8 mouse cellular contexts compared by ENCODE assay signal in genomic region chr1:181860659-181861058, GRCm38 (mm10). TPM values are rescaled to one million over a fixed set of nuclear protein-coding genes. Genes with fewer than 3 reads are reported as not detected.
DNase-seq lines count a peak whose midpoint lies in the region; ATAC-seq and TF ChIP-seq lines count a peak whose summit lies in the region.

No protein-coding gene starts in this region.

- H3K27me3 ChIP-seq in intestine, postnatal 0 days (replicated peaks; ENCODE audit: control insufficient read depth, insufficient read depth, low read length), result no peaks in the 10 kb centered on the region
- H3K27me3 ChIP-seq in lung, embryonic 15.5 days, result no peaks in the 10 kb centered on the region
- no peaks in the 10 kb centered on the region for H3K27me3 ChIP-seq in stomach, embryonic 14.5 days (ENCODE audit: control insufficient read depth, insufficient read depth, low read length)

- no peak for TF ChIP-seq CTCF in intestine, postnatal 0 days (IDR thresholded peaks at IDR 0.05; ENCODE audit: low read depth)
- TF ChIP-seq CTCF in left cerebral cortex, adult 2 months (IDR thresholded peaks at IDR 0.05), result no peak

- peak; percentile 90 for DNase-seq in CD4-positive helper T cell, adult 2 months (ENCODE audit: low read depth, low spot score)
- peak; percentile 100 for DNase-seq in R1 (ENCODE audit: low read depth, low spot score)
- DNase-seq in gastrocnemius, adult 18-20 months (ENCODE audit: low spot score), result peak; percentile 62
- no peak for DNase-seq in left cerebral cortex, adult 2 months (ENCODE audit: extremely low spot score in 1 of 2, low spot score in 2 of 2)
- no peak for DNase-seq in right cerebral cortex, postnatal 25 days

- H3K9ac ChIP-seq in intestine, postnatal 0 days (ENCODE audit: low read depth, low read length), result no peak overlapping the region
- no peak overlapping the region for H3K9ac ChIP-seq in lung, embryonic 15.5 days
- H3K9ac ChIP-seq in stomach, embryonic 14.5 days (replicated peaks; ENCODE audit: low read depth, low read length), result no peak overlapping the region

- WGBS in intestine, postnatal 0 days, result under 1% methylated on average over 5 of the region's 5 CpGs
- WGBS in lung, embryonic 15.5 days, result 5% methylated on average over 5 of the region's 5 CpGs
- 14% methylated on average over 5 of the region's 5 CpGs for WGBS in stomach, embryonic 14.5 days

- no peaks in the 10 kb centered on the region for H3K36me3 ChIP-seq in intestine, postnatal 0 days (ENCODE audit: control insufficient read depth, insufficient read depth)
- H3K36me3 ChIP-seq in lung, embryonic 15.5 days, result no peaks in the 10 kb centered on the region
- no peaks in the 10 kb centered on the region for H3K36me3 ChIP-seq in stomach, embryonic 14.5 days (ENCODE audit: control insufficient read depth, insufficient read depth, low read length)

- 0 out of 2 replicates have a peak, but pooled peaks cover 5% of the 10 kb centered on the region for H3K4me1 ChIP-seq in intestine, postnatal 0 days (replicated peaks; ENCODE audit: control insufficient read depth, insufficient read depth, low read length)
- peaks cover 16% of the 10 kb centered on the region for H3K4me1 ChIP-seq in lung, embryonic 15.5 days
- H3K4me1 ChIP-seq in stomach, embryonic 14.5 days (ENCODE audit: control insufficient read depth, insufficient read depth, low read length), result peaks cover 5% of the 10 kb centered on the region; the same call in 1 of the 2 replicates

- peak; percentile 69 for ATAC-seq in intestine, postnatal 0 days
- ATAC-seq in lung, embryonic 15.5 days (ENCODE audit: borderline replicate concordance, extremely low read depth, low FRiP score, low TSS enrichment), result peak; percentile 77; the same call in 1 of the 2 replicates
- ATAC-seq in stomach, embryonic 14.5 days (ENCODE audit: insufficient number of reproducible peaks, insufficient read depth, low FRiP score, low read depth), result peak; percentile 71; the same call in 1 of the 2 replicates

- 0 out of 2 replicates have a peak overlapping the region, but pooled peaks have one; percentile 17 for H3K4me2 ChIP-seq in intestine, postnatal 0 days (replicated peaks; ENCODE audit: low read depth)
- peak overlapping the region; percentile 18; the same call in 1 of the 2 replicates for H3K4me2 ChIP-seq in lung, embryonic 15.5 days
- H3K4me2 ChIP-seq in stomach, embryonic 14.5 days (replicated peaks; ENCODE audit: low read depth, low read length), result no peak overlapping the region

- no peak overlapping the region for H3K4me3 ChIP-seq in intestine, postnatal 0 days (ENCODE audit: low read depth, low read length)
- H3K4me3 ChIP-seq in lung, embryonic 15.5 days, result no peak overlapping the region
- H3K4me3 ChIP-seq in stomach, embryonic 14.5 days (ENCODE audit: low read depth, low read length), result no peak overlapping the region
- no peak overlapping the region for H3K4me3 ChIP-seq in left cerebral cortex, adult 2 months

- H3K27ac ChIP-seq in intestine, postnatal 0 days (ENCODE audit: low read depth, low read length), result peak overlapping the region; percentile 9
- H3K27ac ChIP-seq in lung, embryonic 15.5 days, result peak overlapping the region; percentile 66
- H3K27ac ChIP-seq in stomach, embryonic 14.5 days (ENCODE audit: low read length), result no peak overlapping the region
- H3K27ac ChIP-seq in left cerebral cortex, adult 2 months, result no peak overlapping the region

- intact Hi-C loops in left cerebral cortex, adult 2 months (cut with DNase I), result no loop called here

- H3K9me3 ChIP-seq in intestine, postnatal 0 days (ENCODE audit: control insufficient read depth), result 0 out of 2 replicates have a peak, but pooled peaks cover 2% of the 10 kb centered on the region
- H3K9me3 ChIP-seq in lung, embryonic 15.5 days, result no peaks in the 10 kb centered on the region
- H3K9me3 ChIP-seq in stomach, embryonic 14.5 days (ENCODE audit: control insufficient read depth, low read depth, low read length), result no peaks in the 10 kb centered on the region

RNA-seq across cellular contexts. Expression of gene Lbr, which starts 17.8 kb away (rescaled TPM):
- total RNA-seq in gastrocnemius, adult 18-20 months (2021), result 10 to 100 TPM; 20.7 to 24.4 TPM
- polyA plus RNA-seq in intestine, postnatal 0 days (2015; fragmentation: Nextera tagmentation; extraction: Ambion mirVana), result 34.4 and 37.7 TPM in 2 replicates
- 131 and 137 TPM in 2 replicates for polyA plus RNA-seq in lung, embryonic 15.5 days (2015; fragmentation: Nextera tagmentation; extraction: Ambion mirVana)
- 126 and 131 TPM in 2 replicates for polyA plus RNA-seq in stomach, embryonic 14.5 days (2014; fragmentation: Nextera tagmentation; extraction: Ambion mirVana)
- 10 to 100 TPM; 12.6 to 15.9 TPM for total RNA-seq in left cerebral cortex, adult 2 months (2021)

Comparison
In these comparisons a context has a peak if more than half of its experiments do, and no peak if none do; other contexts are left out.
1. DNase-seq: peak in CD4-positive helper T cell, adult 2 months (single experiment), R1 (single experiment) and gastrocnemius, adult 18-20 months (single experiment); none in left cerebral cortex, adult 2 months (0 of 2) and right cerebral cortex, postnatal 25 days (single experiment).
2. H3K27ac ChIP-seq: peak in intestine, postnatal 0 days (single experiment) and lung, embryonic 15.5 days (single experiment); none in stomach, embryonic 14.5 days (single experiment) and left cerebral cortex, adult 2 months (single experiment).
3. Peak in every context shown above with its lines, with median percentiles within 50 percentile points of each other: ATAC-seq.